In genomic region chr13:119968193-119968592, GRCm38 (mm10) we compare ENCODE assay signal across 13 mouse cellular contexts. TPM values are rescaled to one million over a fixed set of nuclear protein-coding genes. Genes with fewer than 3 reads are reported as not detected.
"Had no signal": no experiment of that assay in that cellular context is flagged by ENCODE, and none has a peak within 500 bp of the region (broad histone marks: within the 10 kb centered on the region; RNA-seq: fewer than 3 reads in every experiment).

No protein-coding gene starts in this region.

RNA-seq across cellular contexts. Expression of gene B020031M17Rik, which starts 17.6 kb away (rescaled TPM):
- total RNA-seq: layer of hippocampus, postnatal 25 days; left cerebral cortex, adult 2 months; left cerebral cortex, postnatal 14 days; megakaryocyte, adult 5-6 weeks; neutrophil, adult 5-6 weeks had no signal
- polyA plus RNA-seq: kidney, embryonic 15.5 days; limb, embryonic 10.5 days; limb, embryonic 14.5 days; liver, embryonic 11.5 days; liver, embryonic 15.5 days; lung, adult 2 months; lung, postnatal 0 days; midbrain, embryonic 11.5 days had no signal

RNA-seq across cellular contexts. Expression of gene Gm21761, which starts 39.1 kb away (rescaled TPM):
- total RNA-seq: layer of hippocampus, postnatal 25 days; left cerebral cortex, adult 2 months; left cerebral cortex, postnatal 14 days; megakaryocyte, adult 5-6 weeks; neutrophil, adult 5-6 weeks had no signal
- polyA plus RNA-seq: kidney, embryonic 15.5 days; limb, embryonic 10.5 days; limb, embryonic 14.5 days; liver, embryonic 11.5 days; liver, embryonic 15.5 days; lung, adult 2 months; lung, postnatal 0 days; midbrain, embryonic 11.5 days had no signal

RNA-seq across cellular contexts. Expression of gene Gm36079, which starts 58.6 kb away (rescaled TPM):
- total RNA-seq: layer of hippocampus, postnatal 25 days; left cerebral cortex, adult 2 months; left cerebral cortex, postnatal 14 days; megakaryocyte, adult 5-6 weeks; neutrophil, adult 5-6 weeks had no signal
- polyA plus RNA-seq: kidney, embryonic 15.5 days; limb, embryonic 10.5 days; limb, embryonic 14.5 days; liver, embryonic 11.5 days; liver, embryonic 15.5 days; lung, adult 2 months; lung, postnatal 0 days; midbrain, embryonic 11.5 days had no signal
